Mouse (Mus musculus) forebrain, embryonic 14.5 days (tissue): ENCODE data around the gene Nprl2. TPM values are rescaled to one million over a fixed set of nuclear protein-coding genes. Genes with fewer than 3 reads are reported as not detected.
A peak's percentile ranks its signal among the peaks of the same experiment; 100 is the strongest.

Source experiments
- ATAC-seq: fragments of 200-750 bp; cut with Nextera tagmentation; 2 replicates; pipeline ENCODE4 v1.8.0; 2017; ENCODE audit warnings: mild to moderate bottlenecking, moderate library complexity
- DNase-seq: peaks from one replicate; pipeline ENCODE4 v3.0.0-alpha.2; 2015; ENCODE audit warnings: low spot score
- H3K27ac ChIP-seq: fragments of 300-500 bp; sonication (generic); 2 replicates; pipeline ENCODE4 v1.5.1; 2014; ENCODE audit warnings: low read depth, mild to moderate bottlenecking, control low read depth, low read length, moderate library complexity
- H3K27me3 ChIP-seq: fragments of 300-500 bp; sonication (generic); replicated peaks from 2 replicates; pipeline ENCODE4 v1.6.1; 2014; ENCODE audit warnings: low read length, control low read depth, mixed read lengths; ENCODE audit not compliant: control insufficient read depth, insufficient read depth
- H3K36me3 ChIP-seq: fragments of 300-500 bp; sonication (generic); 2 replicates; pipeline ENCODE4 v1.6.1; 2014; ENCODE audit warnings: low read length, control low read depth; ENCODE audit not compliant: control insufficient read depth, insufficient read depth
- H3K4me1 ChIP-seq: fragments of 300-500 bp; sonication (generic); 2 replicates; pipeline ENCODE4 v1.6.1; 2014; ENCODE audit warnings: antibody characterized with exemption, low read length, control low read depth; ENCODE audit not compliant: control insufficient read depth, insufficient read depth
- H3K4me2 ChIP-seq: fragments of 300-500 bp; sonication (generic); 2 replicates; pipeline ENCODE4 v1.6.1; 2014; ENCODE audit warnings: mild to moderate bottlenecking, control low read depth, low read length
- H3K4me3 ChIP-seq: fragments of 300-500 bp; sonication (generic); 2 replicates; pipeline ENCODE4 v1.5.1; 2014; ENCODE audit warnings: low read depth, low read length, control low read depth
- H3K9ac ChIP-seq: fragments of 300-500 bp; sonication (generic); 2 replicates; pipeline ENCODE4 v1.6.1; 2014; ENCODE audit warnings: mild to moderate bottlenecking, low read length, control low read depth, moderate library complexity
- H3K9me3 ChIP-seq: fragments of 300-500 bp; sonication (generic); replicated peaks from 2 replicates; pipeline ENCODE4 v1.6.1; 2016; ENCODE audit warnings: low read length, control low read depth, mixed read lengths; ENCODE audit not compliant: control insufficient read depth
- WGBS: fragments of 180-500 bp; shearing (Covaris S2); extraction: QIAGEN DNeasy Blood & Tissue Kit; methylation state at CpG from one replicate; pipeline ENCODE4 v1.1.7; 2014; 5-methylcytosine and 5-hydroxymethylcytosine counted together
- polyA plus RNA-seq: library from polyadenylated mRNA; unstranded; fragments of >200 nt; fragmentation: Nextera tagmentation; extraction: Ambion mirVana; gene quantifications from 2 replicates; pipeline ENCODE4 v1.2.1, GENCODE M21; 2014

Nprl2 gene
- polyA plus RNA-seq, 1 experiment from 2014 or later: 83.8 TPM

GRCm38 (mm10) chr9:107542352-107542686 is 293 bp downstream of the Nprl2 start:
- H3K4me1 ChIP-seq: peaks cover 22% of the 10 kb centered on the region
- no peaks in the 10 kb centered on the region for H3K9me3 ChIP-seq
- H3K4me3 ChIP-seq: peak overlapping the region; percentile 62
- H3K36me3 ChIP-seq: peaks cover 44% of the 10 kb centered on the region
- H3K27me3 ChIP-seq: no peaks in the 10 kb centered on the region
- H3K9ac ChIP-seq: peak overlapping the region; percentile 69
- peak overlapping the region; percentile 95 for H3K4me2 ChIP-seq
- no peak for DNase-seq
- ATAC-seq: peak; percentile 13; the same call in 1 of the 2 replicates
- peak overlapping the region; percentile 3; the same call in 1 of the 2 replicates for H3K27ac ChIP-seq
- WGBS: 1% methylated on average over 11 of the region's 11 CpGs

GRCm38 (mm10) chr9:107542721-107543120 is 695 bp downstream of the Nprl2 start:
- ATAC-seq: no peak
- DNase-seq: no peak
- H3K4me2 ChIP-seq: peak overlapping the region; percentile 95
- H3K27me3 ChIP-seq: no peaks in the 10 kb centered on the region
- no peaks in the 10 kb centered on the region for H3K9me3 ChIP-seq
- H3K4me1 ChIP-seq: peaks cover 23% of the 10 kb centered on the region
- H3K36me3 ChIP-seq: peaks cover 40% of the 10 kb centered on the region
- H3K27ac ChIP-seq: no peak overlapping the region
- WGBS: 50% methylated on average over 8 of the region's 8 CpGs
- H3K4me3 ChIP-seq: peak overlapping the region; percentile 62
- peak overlapping the region; percentile 69 for H3K9ac ChIP-seq

DNA sequence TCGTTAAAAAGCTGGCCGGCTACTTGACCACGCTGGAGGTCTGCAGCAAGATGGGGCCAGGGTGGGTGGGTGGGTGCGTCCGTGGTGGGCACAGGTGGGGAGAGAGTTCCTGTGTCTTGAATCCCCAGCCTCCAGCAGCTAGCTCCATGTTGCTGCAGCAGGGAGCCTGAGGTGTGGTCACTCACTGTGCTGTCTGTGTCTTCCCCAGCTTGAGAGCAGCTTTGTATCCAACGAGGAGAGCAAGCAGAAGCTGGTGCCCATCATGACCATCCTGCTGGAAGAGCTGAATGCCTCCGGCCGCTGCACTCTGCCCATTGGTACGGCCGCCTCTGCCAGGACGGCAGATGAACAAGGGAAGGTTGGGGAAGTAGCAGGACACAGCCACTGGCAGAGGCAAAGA is 1.3 kb downstream of the Nprl2 start:
- Histone ChIP-seq H3K9me3 (no peaks in the 10 kb centered on the region), H3K4me2 (peak overlapping the region; percentile 95; the same call in 1 of the 2 replicates), H3K27me3 (no peaks in the 10 kb centered on the region), H3K4me3 (no peak overlapping the region), H3K4me1 (peaks cover 23% of the 10 kb centered on the region), H3K36me3 (peaks cover 34% of the 10 kb centered on the region), H3K9ac (no peak overlapping the region), H3K27ac (no peak overlapping the region)
- no peak for DNase-seq
- no peak for ATAC-seq
- WGBS: 85% methylated on average over 11 of the region's 11 CpGs

GRCm38 (mm10) chr9:107544196-107544700 is 2.2 kb downstream of the Nprl2 start:
- Histone ChIP-seq H3K27ac (no peak overlapping the region), H3K27me3 (no peaks in the 10 kb centered on the region), H3K9ac (no peak overlapping the region), H3K36me3 (peaks cover 24% of the 10 kb centered on the region), H3K4me2 (no peak overlapping the region), H3K9me3 (no peaks in the 10 kb centered on the region), H3K4me3 (no peak overlapping the region), H3K4me1 (peaks cover 23% of the 10 kb centered on the region)
- WGBS: 94% methylated on average over 17 of the region's 17 CpGs
- no peak for DNase-seq
- no peak for ATAC-seq

- H3K36me3 ChIP-seq: peaks cover 19% of the 10 kb centered on the region
- WGBS: 93% methylated on average over 12 of the region's 12 CpGs
- H3K4me1 ChIP-seq: peaks cover 23% of the 10 kb centered on the region
- no peak overlapping the region for H3K4me2 ChIP-seq
- no peak overlapping the region for H3K4me3 ChIP-seq
- no peak overlapping the region for H3K9ac ChIP-seq
- no peaks in the 10 kb centered on the region for H3K27me3 ChIP-seq
- no peak for DNase-seq
- ATAC-seq: no peak
- no peak overlapping the region for H3K27ac ChIP-seq
- no peaks in the 10 kb centered on the region for H3K9me3 ChIP-seq
These were observed 2.7 kb downstream of the Nprl2 start for GRCm38 (mm10) chr9:107544729-107545128.

GRCm38 (mm10) chr9:107545199-107545598 is 3.2 kb downstream of the Nprl2 start:
- ATAC-seq (no peak), DNase-seq (no peak)
- no peak overlapping the region for H3K4me3 ChIP-seq
- H3K9me3 ChIP-seq: no peaks in the 10 kb centered on the region
- H3K27ac ChIP-seq: no peak overlapping the region
- H3K4me1 ChIP-seq: peaks cover 23% of the 10 kb centered on the region
- peaks cover 15% of the 10 kb centered on the region for H3K36me3 ChIP-seq
- no peak overlapping the region for H3K9ac ChIP-seq
- no peak overlapping the region for H3K4me2 ChIP-seq
- 86% methylated on average over 10 of the region's 10 CpGs for WGBS
- no peaks in the 10 kb centered on the region; the same call in 1 of the 2 replicates for H3K27me3 ChIP-seq

DNA sequence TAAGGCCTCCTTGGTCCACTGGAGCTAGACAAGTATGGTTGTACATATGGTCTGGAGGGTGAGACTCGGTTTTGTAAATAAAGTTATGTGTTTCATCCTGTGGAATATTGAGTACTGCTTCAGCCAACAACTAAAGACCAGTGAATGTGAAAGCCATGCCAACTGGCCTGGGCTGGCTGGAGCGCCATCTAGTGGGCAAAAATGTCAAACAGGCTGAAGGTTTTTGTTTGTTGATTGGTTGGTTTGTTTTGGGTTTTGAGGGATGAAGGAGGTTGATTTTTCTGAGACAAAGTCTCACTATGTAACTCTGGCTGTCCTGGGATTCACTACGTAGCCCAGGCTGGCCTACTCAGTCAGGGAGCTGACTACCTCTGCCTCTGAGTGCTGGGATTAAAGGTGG is 3.6 kb downstream of the Nprl2 start:
- peak; percentile 73 for DNase-seq
- 7% methylated on average over 3 of the region's 3 CpGs for WGBS
- H3K27ac ChIP-seq: no peak overlapping the region; the same call in 1 of the 2 replicates
- H3K27me3 ChIP-seq: peaks cover 4% of the 10 kb centered on the region; the same call in 1 of the 2 replicates
- H3K9me3 ChIP-seq: no peaks in the 10 kb centered on the region
- H3K4me2 ChIP-seq: no peak overlapping the region
- no peak for ATAC-seq
- H3K4me1 ChIP-seq: peaks cover 23% of the 10 kb centered on the region
- no peak overlapping the region for H3K4me3 ChIP-seq
- H3K36me3 ChIP-seq: peaks cover 12% of the 10 kb centered on the region
- no peak overlapping the region for H3K9ac ChIP-seq

- H3K4me3 ChIP-seq: peak within 1 kb of the TSS; percentile 4; the same call in 1 of the 2 replicates
- H3K27me3 ChIP-seq: peaks cover 18% of the 10 kb centered on the region
- H3K4me1 ChIP-seq: peaks cover 25% of the 10 kb centered on the region
- peak within 1 kb of the TSS; percentile 44 for H3K4me2 ChIP-seq
- WGBS: 3% methylated on average over 20 of the region's 20 CpGs
- H3K27ac ChIP-seq: peak within 1 kb of the TSS; percentile 44; the same call in 1 of the 2 replicates
- peak within 1 kb of the TSS; percentile 33; the same call in 1 of the 2 replicates for H3K9ac ChIP-seq
- H3K9me3 ChIP-seq: no peaks in the 10 kb centered on the region
- DNase-seq: peak; percentile 95
- H3K36me3 ChIP-seq: peaks cover 12% of the 10 kb centered on the region
- ATAC-seq: peak; percentile 63
These were observed 5.0 kb downstream of the Nprl2 start, which contains the start of gene Zmynd10 for GRCm38 (mm10) chr9:107547026-107547425. TSS of gene Zmynd10 (plus strand) at chr9:107547298.

DNA sequence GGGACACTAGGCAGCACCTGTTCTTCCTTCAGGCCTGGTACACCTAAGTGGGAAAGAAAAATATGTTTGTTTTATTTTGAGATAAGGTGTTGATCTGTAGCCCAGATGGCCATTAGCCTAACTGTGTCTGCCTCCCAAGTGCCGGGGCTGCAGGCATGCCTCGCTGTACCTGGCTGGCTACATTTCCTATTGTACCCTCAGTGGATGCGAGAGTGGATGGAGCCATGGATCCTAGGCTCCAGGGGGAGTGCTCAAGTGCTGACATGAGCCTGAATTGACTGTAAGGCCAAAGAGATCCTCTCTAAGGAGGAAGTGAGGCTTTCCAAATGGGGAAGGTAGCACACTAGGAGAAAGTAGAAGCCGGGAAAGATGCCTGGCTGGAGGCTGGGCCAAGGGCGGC is 5.9 kb downstream of the Nprl2 start:
- H3K27ac ChIP-seq: no peak overlapping the region
- DNase-seq (no peak), ATAC-seq (no peak)
- H3K27me3 ChIP-seq: peaks cover 28% of the 10 kb centered on the region
- H3K4me3 ChIP-seq: no peak overlapping the region
- H3K9me3 ChIP-seq: no peaks in the 10 kb centered on the region
- peaks cover 12% of the 10 kb centered on the region for H3K36me3 ChIP-seq
- WGBS: 79% methylated on average over 5 of the region's 5 CpGs
- peaks cover 18% of the 10 kb centered on the region for H3K4me1 ChIP-seq
- H3K4me2 ChIP-seq: no peak overlapping the region
- no peak overlapping the region for H3K9ac ChIP-seq
